Mouse (Mus musculus) brain, embryonic 14.5 days (tissue): ENCODE data around the gene Slc5a1.

Source experiments
- CTCF ChIP-seq: fragments of 200-500 bp; IDR thresholded peaks from 2 replicates; pipeline ENCODE4 v1.5.1; 2012; ENCODE audit warnings: inconsistent platforms, mild to moderate bottlenecking, moderate library complexity, borderline replicate concordance; ENCODE audit not compliant: insufficient read depth, insufficient read length; ENCODE audit errors: extremely low read depth
- POLR2A ChIP-seq: fragments of 200-500 bp; IDR thresholded peaks from 2 replicates; pipeline ENCODE4 v1.6.1; 2012; ENCODE audit warnings: mild to moderate bottlenecking, inconsistent platforms, borderline replicate concordance; ENCODE audit not compliant: poor library complexity, insufficient read depth, insufficient read length, severe bottlenecking; ENCODE audit errors: extremely low read depth

- TF ChIP-seq POLR2A: no peak
- TF ChIP-seq CTCF: no peak
These were observed 100.3 kb downstream of the Slc5a1 start for GRCm38 (mm10) chr5:33204284-33204683.
